Mouse (Mus musculus) left cerebral cortex, adult 9 months (tissue): ENCODE measurements at regions not wholly inside any gene's neighbourhood (a gene's known extent, or its start where the extent isn't known, plus 50 kb on each side); places are given as distances from the start of the nearest gene placed in this dataset.

Experiments used
- DNase-seq, 2 experiments: peaks; one replicate each; pipeline ENCODE4 v3.0.0; 2022; ENCODE audit warnings: low spot score in 2 of 2

GRCm38 (mm10) chr1:183622341-183622740 is 204.3 kb downstream of the Hhipl2 start:
- no peak for DNase-seq

- no peak for DNase-seq
Observed at GRCm38 (mm10) chr1:183624266-183624665, 206.3 kb downstream of the Hhipl2 start.

GRCm38 (mm10) chr1:183633810-183634209 is 215.8 kb downstream of the Hhipl2 start:
- DNase-seq = no peak

GRCm38 (mm10) chr1:183634836-183635235 is 216.8 kb downstream of the Hhipl2 start:
- no peak for DNase-seq

- no peak for DNase-seq
Observed at GRCm38 (mm10) chr1:183637214-183637613, 219.2 kb downstream of the Hhipl2 start.

DNA sequence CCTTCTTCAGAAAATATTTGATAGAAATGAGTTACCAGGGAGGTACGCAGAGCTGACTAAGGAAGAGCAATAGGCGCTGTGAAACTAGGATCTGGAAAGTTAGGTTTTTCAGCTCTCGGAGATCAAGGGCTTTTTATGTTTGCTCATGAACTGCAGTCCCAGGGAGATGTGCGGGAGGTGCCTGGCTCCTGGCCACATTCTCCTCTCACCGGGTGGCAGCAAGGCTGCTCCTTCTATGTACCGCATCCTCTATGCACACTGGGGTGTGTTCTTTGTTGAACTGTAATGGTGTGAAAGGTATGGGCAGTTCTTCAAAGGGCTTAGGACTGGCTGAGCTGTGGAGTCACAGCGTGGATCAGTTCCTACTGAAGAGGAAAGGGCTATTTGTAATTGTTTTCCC is 221.3 kb downstream of the Hhipl2 start:
- DNase-seq = no peak

GRCm38 (mm10) chr1:183640568-183640967 is 222.6 kb downstream of the Hhipl2 start:
- DNase-seq = no peak

DNA sequence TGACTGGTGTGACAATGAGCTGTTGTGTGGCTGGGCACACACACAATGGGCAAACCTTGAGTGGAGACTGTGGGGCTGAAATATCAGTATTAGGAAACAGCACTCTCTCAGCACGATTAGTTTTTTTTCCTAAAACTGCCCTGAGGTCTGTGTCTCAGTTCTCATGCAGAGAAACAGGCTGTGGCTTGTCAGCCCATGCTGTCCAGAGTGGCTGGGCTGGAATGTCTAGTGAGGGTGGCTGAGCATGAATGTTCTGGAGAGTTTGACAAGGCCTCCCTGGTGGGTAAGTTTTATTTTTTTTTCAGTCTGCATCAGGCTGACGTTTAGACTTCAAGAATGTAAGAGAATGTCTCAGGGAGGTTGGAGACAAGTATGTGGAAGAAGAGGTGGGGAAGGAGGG is 226.0 kb downstream of the Hhipl2 start:
- DNase-seq = no peak

DNA sequence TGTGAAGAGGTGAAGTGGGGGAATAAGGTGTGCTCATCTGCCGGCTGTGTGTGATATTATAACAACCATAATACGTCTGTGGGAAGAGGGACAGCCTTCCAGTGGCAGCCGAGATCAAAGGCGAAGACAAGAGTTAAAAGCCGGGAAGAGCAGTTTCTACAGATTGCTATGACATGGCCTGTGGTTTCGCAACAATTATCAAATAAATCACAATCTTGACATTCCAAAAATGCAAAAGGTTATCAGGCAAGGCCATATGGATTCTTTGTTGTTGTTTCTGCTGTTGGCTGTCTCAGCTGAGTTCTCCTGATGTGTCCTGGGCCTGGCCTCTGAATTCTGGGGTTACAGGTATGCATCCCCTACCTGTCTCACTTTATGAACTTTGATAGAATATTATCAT is 235.9 kb downstream of the Hhipl2 start:
- no peak for DNase-seq

- peak in 1 of 2 experiments; percentile 32 for DNase-seq
Observed at GRCm38 (mm10) chr1:183657043-183657442, 239.0 kb downstream of the Hhipl2 start.

GRCm38 (mm10) chr1:183660541-183660940 is 242.5 kb downstream of the Hhipl2 start:
- DNase-seq = no peak

GRCm38 (mm10) chr1:183662369-183663043 is 244.5 kb downstream of the Hhipl2 start:
- no peak for DNase-seq

- no peak for DNase-seq
Observed at GRCm38 (mm10) chr1:183669271-183669670, 251.3 kb downstream of the Hhipl2 start.

DNA sequence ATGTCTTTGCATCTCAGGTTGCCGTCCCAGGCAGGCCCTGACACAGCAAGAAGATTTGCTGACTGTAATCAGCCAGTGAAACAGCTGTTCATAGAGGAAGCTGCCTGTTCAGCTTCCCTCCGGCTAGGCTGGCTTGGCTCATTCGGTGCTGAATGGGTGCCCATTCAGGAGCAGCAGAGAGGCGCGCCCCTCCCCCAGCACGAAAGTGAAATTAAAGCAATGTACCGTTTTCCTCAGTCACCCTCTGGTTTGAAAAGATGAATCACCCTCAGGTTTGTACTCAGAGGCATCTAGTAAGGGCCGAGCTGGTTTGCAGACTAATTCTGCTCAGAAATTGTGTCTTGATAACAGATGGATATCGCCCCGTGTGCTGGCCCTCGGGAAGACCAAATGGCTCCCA is 251.7 kb downstream of the Hhipl2 start:
- peak in 1 of 2 experiments; percentile 16 for DNase-seq

DNA sequence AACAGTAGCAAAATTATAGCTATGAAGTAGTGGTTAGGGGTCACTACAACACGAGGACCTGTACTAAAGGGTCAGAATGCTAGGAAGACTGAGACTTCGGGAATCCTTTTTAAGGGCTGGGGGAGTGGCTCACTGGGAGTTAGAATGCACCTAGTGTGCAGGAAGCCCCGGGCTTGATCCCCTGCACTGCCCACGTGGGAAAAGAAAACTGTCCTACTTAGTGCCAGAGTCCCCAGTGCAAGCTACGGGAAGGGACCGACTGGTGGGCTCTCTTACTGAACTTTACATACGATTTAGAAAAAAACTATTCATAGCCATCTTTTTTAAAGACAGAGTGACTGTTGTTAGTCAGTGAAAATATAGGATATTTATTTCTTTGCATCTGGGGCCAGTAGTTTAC is 252.5 kb downstream of the Hhipl2 start:
- no peak for DNase-seq

DNA sequence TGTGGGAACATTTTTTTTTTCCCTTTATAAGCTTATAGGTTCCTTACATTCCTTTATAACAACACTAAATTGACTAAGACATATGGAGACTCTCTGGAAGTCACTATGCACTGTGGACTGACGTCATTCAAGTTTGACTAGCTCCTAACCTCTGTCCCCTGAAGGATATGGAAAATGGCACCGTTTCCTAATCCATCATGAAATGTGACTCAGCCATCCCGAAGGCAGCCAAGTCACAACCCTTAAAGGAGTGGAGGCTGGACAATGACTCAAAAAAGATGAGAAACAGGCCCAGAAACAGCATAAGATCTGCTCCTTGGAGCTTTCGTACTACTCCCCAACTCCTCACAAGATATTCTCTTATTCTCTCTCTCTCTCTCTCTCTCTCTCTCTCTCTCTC is 253.5 kb downstream of the Hhipl2 start:
- DNase-seq = no peak

- DNase-seq = no peak
Observed at GRCm38 (mm10) chr1:183672521-183672920, 254.5 kb downstream of the Hhipl2 start.

DNA sequence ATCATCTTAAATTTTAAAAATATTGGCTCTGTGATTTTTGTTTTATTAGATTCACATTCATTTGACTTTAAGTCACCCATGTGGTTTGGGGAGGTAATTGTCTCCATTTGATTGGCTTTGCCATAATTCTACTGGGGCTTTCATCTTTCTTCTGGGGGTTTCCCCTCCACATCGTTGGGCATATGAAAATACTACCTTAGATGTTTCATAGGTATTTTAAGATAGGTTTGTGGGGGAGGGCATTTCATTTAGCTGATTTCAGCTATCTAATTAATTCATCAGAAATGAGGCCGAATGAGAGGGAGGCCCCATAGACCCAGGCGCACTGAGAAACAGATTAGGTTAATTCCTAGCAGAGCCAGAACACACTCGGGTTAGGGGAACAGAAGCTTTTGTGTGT is 259.6 kb downstream of the Hhipl2 start:
- no peak for DNase-seq

GRCm38 (mm10) chr1:183679949-183680348 is 261.9 kb downstream of the Hhipl2 start:
- peak in 1 of 2 experiments; percentile 8 for DNase-seq

DNA sequence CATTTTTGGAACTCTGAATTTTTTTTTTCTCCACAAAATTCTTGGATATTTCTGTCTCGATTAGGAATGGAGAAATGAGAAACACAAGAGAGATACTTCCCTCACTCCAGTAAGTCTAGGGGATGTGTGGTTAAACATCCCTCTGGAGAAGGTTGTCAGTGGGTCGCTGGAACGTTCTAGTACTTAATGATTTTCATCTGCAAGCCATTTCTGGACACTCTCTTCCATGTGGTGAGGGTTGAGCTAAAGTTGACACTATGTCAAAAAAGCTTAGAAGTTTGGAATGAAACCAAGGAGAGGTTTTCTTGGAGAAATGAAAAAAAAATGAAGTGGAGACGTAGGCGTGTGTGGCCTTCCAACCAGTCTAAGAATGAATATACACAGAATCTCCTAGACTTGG is 268.0 kb downstream of the Hhipl2 start:
- DNase-seq = no peak

GRCm38 (mm10) chr1:183692756-183693155 is 274.7 kb downstream of the Hhipl2 start:
- DNase-seq = no peak

DNA sequence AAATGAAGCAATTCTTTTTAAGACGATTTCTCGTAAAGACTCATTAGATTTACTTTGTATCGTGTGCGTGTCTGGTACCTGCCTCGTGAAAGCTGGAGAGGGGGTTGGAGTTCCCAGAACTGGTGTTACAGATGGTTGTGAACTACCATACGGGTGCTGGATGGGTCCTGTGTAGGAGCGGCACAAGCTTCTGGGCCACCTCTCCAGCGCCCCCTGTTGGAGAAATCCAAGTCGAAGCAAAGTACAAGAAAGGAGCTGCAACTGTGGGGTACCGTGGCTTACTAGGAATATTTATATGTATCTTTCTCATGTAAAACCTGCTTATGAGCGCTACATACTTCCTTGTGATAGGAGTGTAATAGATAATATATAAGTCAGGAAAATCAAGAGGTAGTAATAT is 281.3 kb downstream of the Hhipl2 start:
- no peak for DNase-seq

DNA sequence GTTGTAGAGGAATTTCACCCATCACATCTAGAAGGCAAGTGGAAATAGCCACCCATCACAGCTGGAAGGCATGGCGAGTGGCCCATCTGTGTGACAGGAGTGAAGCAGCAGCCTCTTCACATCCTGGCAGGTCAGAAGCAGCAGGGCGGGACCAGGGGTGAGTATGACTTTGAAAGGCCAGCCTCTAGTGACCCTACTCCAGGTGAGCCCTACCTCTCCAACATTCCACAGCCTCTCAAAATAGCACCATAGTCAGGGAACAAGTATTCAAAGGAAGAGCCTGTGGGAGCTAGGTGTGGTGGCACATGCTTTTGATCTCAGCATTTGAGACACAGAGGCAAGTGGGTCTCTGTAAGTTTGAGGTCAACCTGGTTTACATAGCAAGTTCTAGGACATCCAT is 284.9 kb downstream of the Hhipl2 start:
- no peak for DNase-seq

GRCm38 (mm10) chr1:183712895-183713294 is 294.9 kb downstream of the Hhipl2 start:
- DNase-seq = no peak
